Mouse (Mus musculus): ENCODE results near the gene C1qtnf1. TPM values are rescaled to one million over a fixed set of nuclear protein-coding genes. Genes with fewer than 3 reads are reported as not detected.
A peak's percentile ranks its signal among the peaks of the same experiment; 100 is the strongest.

C1qtnf1 gene
- total and polyA plus RNA-seq, 3 experiments = 15.2 to 16.0 (median 15.3) TPM

GRCm38 (mm10) chr11:118452955-118453354, 25.0 kb downstream of the C1qtnf1 start:
- Histone ChIP-seq H3K79me2 (replicated peaks; ENCODE audit: control insufficient read depth, insufficient read depth, low read length) (no peaks in the 10 kb centered on the region), H3K9ac (ENCODE audit: low read depth, low read length) (no peak overlapping the region), H3K4me1 (ENCODE audit: control insufficient read depth, insufficient read depth, low read length) (peaks cover 12% of the 10 kb centered on the region), H3K27ac (no peak overlapping the region), H3K36me3 (ENCODE audit: control insufficient read depth, insufficient read depth, low read length) (no peaks in the 10 kb centered on the region), H3K27me3 (ENCODE audit: control insufficient read depth, insufficient read depth, low read length) (no peaks in the 10 kb centered on the region), H3K4me3 (no peak overlapping the region)
- no peak for DNase-seq
- WGBS = 58% methylated on average over 2 of the region's 2 CpGs
- no peak for TF ChIP-seq CTCF (IDR thresholded peaks at IDR 0.05)
- TF ChIP-seq EP300 (IDR thresholded peaks at IDR 0.05; ENCODE audit: insufficient read depth, low read depth, low read length) = no peak
- no peak for TF ChIP-seq POLR2A (IDR thresholded peaks at IDR 0.05; ENCODE audit: insufficient read depth, low read depth, low read length)
- intact Hi-C loops (cut with DNase I) = no loop called here

GRCm38 (mm10) chr11:118453886-118454671, 26.1 kb downstream of the C1qtnf1 start:
- Histone ChIP-seq H3K4me3 (no peak overlapping the region), H3K27me3 (ENCODE audit: control insufficient read depth, insufficient read depth, low read length) (no peaks in the 10 kb centered on the region), H3K36me3 (ENCODE audit: control insufficient read depth, insufficient read depth, low read length) (no peaks in the 10 kb centered on the region), H3K4me1 (ENCODE audit: control insufficient read depth, insufficient read depth, low read length) (peaks cover 17% of the 10 kb centered on the region), H3K27ac (peak overlapping the region; percentile 18), H3K79me2 (replicated peaks; ENCODE audit: control insufficient read depth, insufficient read depth, low read length) (no peaks in the 10 kb centered on the region), H3K9ac (ENCODE audit: low read depth, low read length) (no peak overlapping the region)
- TF ChIP-seq EP300 (IDR thresholded peaks at IDR 0.05; ENCODE audit: insufficient read depth, low read depth, low read length) (no peak), CTCF (IDR thresholded peaks at IDR 0.05) (no peak), POLR2A (IDR thresholded peaks at IDR 0.05; ENCODE audit: insufficient read depth, low read depth, low read length) (no peak)
- WGBS = 61% methylated on average over 11 of the region's 11 CpGs
- intact Hi-C loops (cut with DNase I) = no loop called here
- DNase-seq = peak; percentile 63 to 64

DNA sequence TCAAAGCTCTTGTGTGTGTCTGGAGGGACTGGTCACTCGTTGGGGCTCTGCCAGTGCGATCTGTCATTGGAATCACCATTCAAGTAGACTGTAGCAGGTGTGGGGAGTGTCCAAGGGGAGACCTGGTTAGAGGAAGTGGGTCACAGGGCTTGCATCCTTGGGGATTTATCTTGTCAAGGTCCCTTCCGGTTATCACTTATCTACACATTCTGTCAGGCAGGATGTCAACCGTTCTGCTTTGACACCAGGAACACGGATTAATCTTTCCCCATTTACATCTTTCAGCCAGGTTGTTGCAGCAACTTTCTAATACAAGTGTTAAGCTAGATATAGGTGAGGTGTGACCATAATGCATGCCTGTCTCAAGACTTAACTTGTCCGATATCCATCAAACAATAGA, 27.8 kb downstream of the C1qtnf1 start:
- no peaks in the 10 kb centered on the region for H3K79me2 ChIP-seq (replicated peaks; ENCODE audit: control insufficient read depth, insufficient read depth, low read length)
- no peak for DNase-seq
- no peaks in the 10 kb centered on the region for H3K36me3 ChIP-seq (ENCODE audit: control insufficient read depth, insufficient read depth, low read length)
- H3K4me1 ChIP-seq (ENCODE audit: control insufficient read depth, insufficient read depth, low read length) = peaks cover 22% of the 10 kb centered on the region
- H3K27ac ChIP-seq = no peak overlapping the region; the same call in 1 of the 2 replicates
- intact Hi-C loops (cut with DNase I) = no loop called here
- no peak overlapping the region for H3K4me3 ChIP-seq
- TF ChIP-seq POLR2A (IDR thresholded peaks at IDR 0.05; ENCODE audit: insufficient read depth, low read depth, low read length) = no peak
- TF ChIP-seq EP300 (IDR thresholded peaks at IDR 0.05; ENCODE audit: insufficient read depth, low read depth, low read length) = no peak
- no peak for TF ChIP-seq CTCF (IDR thresholded peaks at IDR 0.05)
- H3K9ac ChIP-seq (ENCODE audit: low read depth, low read length) = no peak overlapping the region
- no peaks in the 10 kb centered on the region for H3K27me3 ChIP-seq (ENCODE audit: control insufficient read depth, insufficient read depth, low read length)
- WGBS = 55% methylated on average over 6 of the region's 6 CpGs

- DNase-seq = peak in 1 of 2 experiments; percentile 77
- no peak overlapping the region for H3K9ac ChIP-seq (ENCODE audit: low read depth, low read length)
- no peaks in the 10 kb centered on the region for H3K36me3 ChIP-seq (ENCODE audit: control insufficient read depth, insufficient read depth, low read length)
- no peak for TF ChIP-seq POLR2A (IDR thresholded peaks at IDR 0.05; ENCODE audit: insufficient read depth, low read depth, low read length)
- no peak for TF ChIP-seq EP300 (IDR thresholded peaks at IDR 0.05; ENCODE audit: insufficient read depth, low read depth, low read length)
- no peak for TF ChIP-seq CTCF (IDR thresholded peaks at IDR 0.05)
- no peak overlapping the region for H3K4me3 ChIP-seq
- H3K27me3 ChIP-seq (ENCODE audit: control insufficient read depth, insufficient read depth, low read length) = no peaks in the 10 kb centered on the region
- peaks cover 22% of the 10 kb centered on the region for H3K4me1 ChIP-seq (ENCODE audit: control insufficient read depth, insufficient read depth, low read length)
- WGBS = 75% methylated on average over 11 of the region's 11 CpGs
- intact Hi-C loops (cut with DNase I) = no loop called here
- H3K79me2 ChIP-seq (replicated peaks; ENCODE audit: control insufficient read depth, insufficient read depth, low read length) = no peaks in the 10 kb centered on the region
- H3K27ac ChIP-seq = peak overlapping the region; percentile 9; the same call in 1 of the 2 replicates
These were observed 28.9 kb downstream of the C1qtnf1 start for GRCm38 (mm10) chr11:118456937-118457336.

DNA sequence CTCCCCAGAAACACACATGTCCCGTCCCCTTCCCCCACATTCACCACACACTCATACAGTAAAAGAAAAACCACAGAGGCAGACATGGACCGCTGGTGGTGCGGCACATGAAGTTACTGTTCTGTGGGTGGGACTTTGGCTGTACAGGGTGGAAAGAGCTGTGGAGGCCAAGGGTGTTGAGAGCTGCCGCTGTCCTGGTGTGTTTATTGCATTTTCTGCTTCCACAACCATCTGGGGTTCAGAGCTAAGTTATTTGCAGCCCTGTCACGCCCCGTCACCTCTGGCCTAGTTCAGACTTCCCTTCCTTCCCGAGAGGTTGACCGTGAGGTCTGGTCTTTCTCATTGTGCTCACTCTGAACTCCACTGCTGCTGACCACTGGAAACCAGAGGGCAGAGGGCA, 31.0 kb downstream of the C1qtnf1 start:
- H3K27ac ChIP-seq = peak overlapping the region; percentile 72
- H3K36me3 ChIP-seq (ENCODE audit: control insufficient read depth, insufficient read depth, low read length) = no peaks in the 10 kb centered on the region
- H3K4me1 ChIP-seq (ENCODE audit: control insufficient read depth, insufficient read depth, low read length) = peaks cover 21% of the 10 kb centered on the region
- TF ChIP-seq POLR2A (IDR thresholded peaks at IDR 0.05; ENCODE audit: insufficient read depth, low read depth, low read length) = peak; percentile 53
- no peak for TF ChIP-seq CTCF (IDR thresholded peaks at IDR 0.05)
- TF ChIP-seq EP300 (IDR thresholded peaks at IDR 0.05; ENCODE audit: insufficient read depth, low read depth, low read length) = peak; percentile 18; the same call in 1 of the 2 replicates
- H3K4me3 ChIP-seq = no peak overlapping the region; the same call in 1 of the 2 replicates
- intact Hi-C loops (cut with DNase I) = no loop called here
- H3K9ac ChIP-seq (ENCODE audit: low read depth, low read length) = peak overlapping the region; percentile 22
- 13% methylated on average over 8 of the region's 8 CpGs for WGBS
- H3K79me2 ChIP-seq (replicated peaks; ENCODE audit: control insufficient read depth, insufficient read depth, low read length) = no peaks in the 10 kb centered on the region
- no peaks in the 10 kb centered on the region for H3K27me3 ChIP-seq (ENCODE audit: control insufficient read depth, insufficient read depth, low read length)
- DNase-seq = peak; percentile 73 to 78

DNA sequence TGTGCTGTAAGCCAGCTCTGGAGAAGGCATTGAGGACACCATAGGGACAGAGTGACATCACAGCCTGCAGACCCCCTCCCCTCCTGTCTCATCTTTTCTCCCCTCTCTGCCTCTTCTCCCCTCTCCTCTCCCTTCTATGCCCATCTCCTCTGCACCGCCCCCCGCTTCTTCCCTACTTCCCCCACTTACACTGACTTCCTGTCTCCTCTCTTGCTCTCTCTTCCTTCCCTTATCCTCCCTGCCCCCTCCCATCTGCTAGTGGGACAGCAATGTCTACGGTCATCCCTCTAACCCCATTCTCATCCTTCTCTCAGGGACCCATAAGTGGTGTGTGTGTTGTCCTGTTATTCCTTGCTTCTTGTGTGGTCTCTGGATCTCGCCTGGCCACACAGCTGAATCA, 31.5 kb downstream of the C1qtnf1 start:
- Histone ChIP-seq H3K9ac (ENCODE audit: low read depth, low read length) (no peak overlapping the region; the same call in 1 of the 2 replicates), H3K36me3 (ENCODE audit: control insufficient read depth, insufficient read depth, low read length) (no peaks in the 10 kb centered on the region), H3K4me3 (no peak overlapping the region), H3K79me2 (replicated peaks; ENCODE audit: control insufficient read depth, insufficient read depth, low read length) (no peaks in the 10 kb centered on the region), H3K27me3 (ENCODE audit: control insufficient read depth, insufficient read depth, low read length) (no peaks in the 10 kb centered on the region), H3K27ac (peak overlapping the region; percentile 36), H3K4me1 (ENCODE audit: control insufficient read depth, insufficient read depth, low read length) (peaks cover 19% of the 10 kb centered on the region)
- TF ChIP-seq POLR2A (IDR thresholded peaks at IDR 0.05; ENCODE audit: insufficient read depth, low read depth, low read length) (no peak), CTCF (IDR thresholded peaks at IDR 0.05) (no peak), EP300 (IDR thresholded peaks at IDR 0.05; ENCODE audit: insufficient read depth, low read depth, low read length) (no peak)
- intact Hi-C loops (cut with DNase I) = no loop called here
- DNase-seq = no peak
- WGBS = 56% methylated on average over 3 of the region's 4 CpGs
